8 mouse cellular contexts compared by ENCODE assay signal in the genomic region with DNA sequence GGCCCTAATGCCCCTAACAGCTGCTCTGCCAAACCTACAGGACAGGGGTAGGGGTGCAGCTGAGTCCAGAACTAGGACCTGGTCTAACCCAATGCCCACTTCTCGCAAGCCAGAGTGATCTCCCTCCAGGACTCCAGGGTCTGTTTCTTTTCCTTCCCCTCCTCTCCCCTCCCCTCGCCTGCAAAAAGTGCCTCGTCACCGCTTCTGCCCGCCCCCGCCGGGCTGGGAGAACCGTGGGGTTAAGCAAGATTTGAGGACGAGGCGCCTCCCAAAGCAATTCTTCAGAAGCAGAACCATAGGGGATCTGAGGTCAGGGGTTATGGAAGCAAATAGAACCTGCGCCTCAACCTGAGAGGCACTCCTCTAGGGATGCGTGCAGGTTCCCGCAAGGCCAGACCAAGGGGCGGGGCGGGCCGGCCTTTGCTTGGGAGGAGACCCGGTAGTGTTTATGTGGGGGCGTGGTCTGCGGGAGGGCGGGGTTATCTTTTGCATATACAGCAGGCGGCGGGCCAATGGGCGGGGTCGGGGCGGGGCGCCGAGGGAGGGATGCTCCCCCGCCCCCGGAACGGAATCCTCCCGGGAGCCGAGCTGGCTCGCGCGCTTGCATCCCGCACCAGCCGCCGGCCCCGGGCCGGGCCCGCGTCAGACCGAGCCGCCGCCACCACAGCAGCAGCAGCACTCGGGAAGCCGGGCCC. TPM values are rescaled to one million over a fixed set of nuclear protein-coding genes. Genes with fewer than 3 reads are reported as not detected.
DNase-seq lines count a peak whose midpoint lies in the region; ATAC-seq and TF ChIP-seq lines count a peak whose summit lies in the region.

A gene (plus strand): TSS at position 229 of the 695 bp plus-strand sequence.

- peak within 1 kb of the TSS; percentile 91 for H3K27ac ChIP-seq in embryonic facial prominence, embryonic 14.5 days (replicated peaks; ENCODE audit: low read depth, low read length)
- H3K27ac ChIP-seq in limb, embryonic 14.5 days (replicated peaks; ENCODE audit: low read depth, low read length): peak within 1 kb of the TSS; percentile 90
- H3K27ac ChIP-seq in midbrain, postnatal 0 days (ENCODE audit: low read depth, low read length): peak within 1 kb of the TSS; percentile 86

- no peaks in the 10 kb centered on the region for H3K27me3 ChIP-seq in embryonic facial prominence, embryonic 14.5 days (replicated peaks; ENCODE audit: control insufficient read depth, insufficient read depth, low read length)
- no peaks in the 10 kb centered on the region for H3K27me3 ChIP-seq in limb, embryonic 14.5 days (ENCODE audit: control insufficient read depth, insufficient read depth, low read length)
- H3K27me3 ChIP-seq in midbrain, postnatal 0 days (ENCODE audit: insufficient read depth, low read length): no peaks in the 10 kb centered on the region

- H3K4me2 ChIP-seq in embryonic facial prominence, embryonic 14.5 days (ENCODE audit: low read depth, low read length): peak within 1 kb of the TSS; percentile 90
- peak within 1 kb of the TSS; percentile 92 for H3K4me2 ChIP-seq in limb, embryonic 14.5 days (replicated peaks; ENCODE audit: low read depth, low read length, severe bottlenecking)
- H3K4me2 ChIP-seq in midbrain, postnatal 0 days (ENCODE audit: low read depth, low read length, poor library complexity, severe bottlenecking): peak within 1 kb of the TSS; percentile 82

- no peak for TF ChIP-seq CTCF in midbrain, postnatal 0 days (IDR thresholded peaks at IDR 0.05)

- no peak for TF ChIP-seq POLR2A in limb, embryonic 14.5 days (IDR thresholded peaks at IDR 0.05; ENCODE audit: borderline replicate concordance, extremely low read depth, insufficient read depth, insufficient read length)

- H3K9me3 ChIP-seq in embryonic facial prominence, embryonic 14.5 days (ENCODE audit: control insufficient read depth, low read length): no peaks in the 10 kb centered on the region
- no peaks in the 10 kb centered on the region for H3K9me3 ChIP-seq in limb, embryonic 14.5 days (ENCODE audit: control insufficient read depth, low read length)
- H3K9me3 ChIP-seq in midbrain, postnatal 0 days (ENCODE audit: low read length): no peaks in the 10 kb centered on the region

- peak within 1 kb of the TSS; percentile 72 for H3K4me3 ChIP-seq in embryonic facial prominence, embryonic 14.5 days (ENCODE audit: low read depth, low read length)
- H3K4me3 ChIP-seq in limb, embryonic 14.5 days (replicated peaks; ENCODE audit: low read length): peak within 1 kb of the TSS; percentile 85
- H3K4me3 ChIP-seq in midbrain, postnatal 0 days (ENCODE audit: low read depth, low read length): peak within 1 kb of the TSS; percentile 89

- WGBS in embryonic facial prominence, embryonic 14.5 days: 0% methylated on average over 17 of the region's 47 CpGs
- 1% methylated on average over 37 of the region's 47 CpGs for WGBS in limb, embryonic 14.5 days
- 1% methylated on average over 43 of the region's 47 CpGs for WGBS in midbrain, postnatal 0 days

- peaks cover 24% of the 10 kb centered on the region for H3K4me1 ChIP-seq in embryonic facial prominence, embryonic 14.5 days (ENCODE audit: control insufficient read depth, insufficient read depth, low read length)
- H3K4me1 ChIP-seq in limb, embryonic 14.5 days (ENCODE audit: control insufficient read depth, insufficient read depth, low read length): peaks cover 20% of the 10 kb centered on the region
- H3K4me1 ChIP-seq in midbrain, postnatal 0 days (ENCODE audit: insufficient read depth, low read length): peaks cover 8% of the 10 kb centered on the region; the same call in 1 of the 2 replicates

- DNase-seq in 3T3-L1 (ENCODE audit: low read depth, low spot score): peak; percentile 86
- peak; percentile 84 to 90 for DNase-seq in adrenal gland, postnatal 4 days (ENCODE audit: low spot score in 2 of 2)
- DNase-seq in embryonic facial prominence, embryonic 14.5 days (ENCODE audit: low spot score): peak; percentile 96
- DNase-seq in heart, adult 8-10 months (ENCODE audit: low spot score): peak; percentile 89
- DNase-seq in kidney, adult 9 months: peak; percentile 92
- peak; percentile 89 for DNase-seq in limb, embryonic 14.5 days (ENCODE audit: low spot score)
- peak; percentile 92 for DNase-seq in midbrain, postnatal 0 days (ENCODE audit: low spot score)
- peak; percentile 86 for DNase-seq in spleen, postnatal 14 days (ENCODE audit: low spot score in 2 of 2)

- peaks cover 24% of the 10 kb centered on the region for H3K36me3 ChIP-seq in embryonic facial prominence, embryonic 14.5 days (ENCODE audit: control insufficient read depth, insufficient read depth, low read length)
- H3K36me3 ChIP-seq in limb, embryonic 14.5 days (ENCODE audit: control insufficient read depth, insufficient read depth, low read length): peaks cover 23% of the 10 kb centered on the region
- H3K36me3 ChIP-seq in midbrain, postnatal 0 days (ENCODE audit: insufficient read depth, low read length): peaks cover 19% of the 10 kb centered on the region

- ATAC-seq in embryonic facial prominence, embryonic 14.5 days (ENCODE audit: low read depth): peak; percentile 82
- ATAC-seq in limb, embryonic 14.5 days (ENCODE audit: low FRiP score, low read depth): peak; percentile 82
- ATAC-seq in midbrain, postnatal 0 days (ENCODE audit: low FRiP score): peak; percentile 78

- peak within 1 kb of the TSS; percentile 94 for H3K9ac ChIP-seq in embryonic facial prominence, embryonic 14.5 days (ENCODE audit: low read depth, low read length)
- H3K9ac ChIP-seq in limb, embryonic 14.5 days (ENCODE audit: low read depth, low read length, severe bottlenecking): peak within 1 kb of the TSS; percentile 90
- H3K9ac ChIP-seq in midbrain, postnatal 0 days (replicated peaks; ENCODE audit: low read length, poor library complexity, severe bottlenecking): peak within 1 kb of the TSS; percentile 98

RNA-seq across cellular contexts. Expression of the gene that starts here (rescaled TPM):
- total RNA-seq in adrenal gland, postnatal 4 days (2021): 10 to 100 TPM; 21.0 to 21.1 TPM
- polyA plus RNA-seq in embryonic facial prominence, embryonic 14.5 days (2014; fragmentation: Nextera tagmentation; extraction: Ambion mirVana): 25.1 and 28.4 TPM in 2 replicates
- 1 to 10 TPM; 3.4 to 5.0 (median 4.1) TPM for total RNA-seq in heart, adult 8-10 months (2022)
- polyA plus RNA-seq in limb, embryonic 14.5 days (2012; rRNA removed): 83.6 and 119 TPM in 2 replicates
- polyA plus RNA-seq in limb, embryonic 14.5 days (2014; fragmentation: Nextera tagmentation; extraction: Ambion mirVana): 25.2 and 26.6 TPM in 2 replicates
- 111 and 147 TPM in 2 replicates for total RNA-seq in midbrain, postnatal 0 days (2014; rRNA removed)
- 59.8 and 60.9 TPM in 2 replicates for polyA plus RNA-seq in midbrain, postnatal 0 days (2015; fragmentation: Nextera tagmentation; extraction: Ambion mirVana)

Comparison
In these comparisons a context has a peak if more than half of its experiments do, and no peak if none do; other contexts are left out.
1. Peak in every context shown above with its lines: DNase-seq, ATAC-seq, H3K4me3 ChIP-seq and H3K27ac ChIP-seq.